Mouse (Mus musculus) heart, embryonic 16.5 days (tissue): Measurements from ENCODE around the gene Usp12. TPM values are rescaled to one million over a fixed set of nuclear protein-coding genes. Genes with fewer than 3 reads are reported as not detected.

Source experiments
- ATAC-seq: fragments of 200-750 bp; cut with Nextera tagmentation; replicated peaks from 2 replicates; pipeline ENCODE4 v1.8.0; 2017; ENCODE audit warnings: moderate number of reproducible peaks; ENCODE audit not compliant: insufficient read depth, low FRiP score; ENCODE audit errors: extremely low read depth
- H3K27ac ChIP-seq: fragments of 300-500 bp; sonication (generic); 2 replicates; pipeline ENCODE4 v1.5.1; 2014; ENCODE audit warnings: mild to moderate bottlenecking, low read length, control low read depth, moderate library complexity
- H3K27me3 ChIP-seq: fragments of 300-500 bp; sonication (generic); 2 replicates; pipeline ENCODE4 v1.6.1; 2014; ENCODE audit warnings: low read length, mixed read lengths; ENCODE audit not compliant: control insufficient read depth, insufficient read depth
- H3K36me3 ChIP-seq: fragments of 300-500 bp; sonication (generic); 2 replicates; pipeline ENCODE4 v1.6.1; 2014; ENCODE audit not compliant: control insufficient read depth, insufficient read depth
- H3K4me1 ChIP-seq: fragments of 300-500 bp; sonication (generic); 2 replicates; pipeline ENCODE4 v1.6.1; 2014; ENCODE audit warnings: low read length, mixed read lengths; ENCODE audit not compliant: control insufficient read depth, insufficient read depth
- H3K4me2 ChIP-seq: fragments of 300-500 bp; sonication (generic); 2 replicates; pipeline ENCODE4 v1.6.1; 2014; ENCODE audit warnings: low read depth, mild to moderate bottlenecking, control low read depth, low read length
- H3K4me3 ChIP-seq: fragments of 300-500 bp; sonication (generic); 2 replicates; pipeline ENCODE4 v1.5.1; 2014; ENCODE audit warnings: mild to moderate bottlenecking, control low read depth, low read length
- H3K9ac ChIP-seq: fragments of 300-500 bp; sonication (generic); 2 replicates; pipeline ENCODE4 v1.6.1; 2014; ENCODE audit warnings: low read length, control low read depth
- H3K9me3 ChIP-seq: fragments of 300-500 bp; sonication (generic); replicated peaks from 2 replicates; pipeline ENCODE4 v1.6.1; 2016; ENCODE audit warnings: low read length; ENCODE audit not compliant: control insufficient read depth
- WGBS: fragments of 180-500 bp; shearing (Covaris S2); extraction: QIAGEN DNeasy Blood & Tissue Kit; methylation state at CpG from one replicate; pipeline ENCODE4 v1.1.7; 2014; 5-methylcytosine and 5-hydroxymethylcytosine counted together
- polyA plus RNA-seq: library from polyadenylated mRNA; unstranded; fragments of >200 nt; fragmentation: Nextera tagmentation; extraction: Ambion mirVana; gene quantifications from 2 replicates; pipeline ENCODE4 v1.2.1, GENCODE M21; 2015

The Usp12 gene
- polyA plus RNA-seq, 1 experiment from 2014 or later: 10.1 TPM

DNA sequence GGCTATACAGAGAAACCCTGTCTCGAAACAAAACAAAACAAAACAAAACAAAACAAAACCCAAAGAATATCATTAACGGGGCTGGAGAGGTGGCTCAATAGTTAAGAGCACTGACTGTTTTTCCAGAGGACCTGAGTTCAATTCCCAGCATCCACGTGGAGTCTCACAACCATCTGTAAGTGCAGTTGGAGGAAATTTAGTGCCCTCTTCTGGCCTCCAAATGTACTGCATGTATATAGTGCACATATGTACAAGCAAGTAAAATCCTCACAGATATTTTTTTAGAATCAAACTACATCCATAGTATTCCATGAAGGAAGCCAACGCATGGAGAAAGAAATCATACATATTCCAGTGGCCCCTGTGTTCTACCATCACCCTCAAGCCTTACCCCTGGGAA lies 18.6 kb upstream of the Usp12 start:
- H3K27me3 ChIP-seq: no peaks in the 10 kb centered on the region
- H3K4me1 ChIP-seq: no peaks in the 10 kb centered on the region
- 80% methylated on average over 4 of the region's 4 CpGs for WGBS
- ATAC-seq: no peak
- H3K4me2 ChIP-seq: no peak overlapping the region
- H3K9ac ChIP-seq: no peak overlapping the region
- H3K36me3 ChIP-seq: no peaks in the 10 kb centered on the region
- H3K27ac ChIP-seq: no peak overlapping the region
- H3K9me3 ChIP-seq: no peaks in the 10 kb centered on the region
- H3K4me3 ChIP-seq: no peak overlapping the region

DNA sequence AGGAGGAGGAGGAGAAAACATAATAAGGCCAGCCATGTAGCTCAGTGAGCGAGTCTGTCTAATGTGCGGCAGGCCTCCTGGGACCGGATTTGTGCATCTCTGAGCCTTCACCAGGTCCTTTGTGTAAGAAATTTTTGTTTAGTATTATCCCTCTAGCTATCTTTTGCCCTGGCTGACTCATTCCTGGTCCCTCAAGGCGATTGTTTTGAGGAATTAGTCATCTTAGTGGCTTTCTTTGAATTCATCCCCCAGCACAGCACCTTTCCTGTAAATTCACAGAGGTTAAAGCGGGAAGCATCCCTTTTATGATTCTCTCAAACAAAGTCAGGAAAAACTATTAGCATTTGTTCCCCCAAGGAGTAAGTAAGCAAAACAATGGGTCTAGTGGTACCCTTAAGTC lies 18.1 kb upstream of the Usp12 start:
- no peak overlapping the region for H3K9ac ChIP-seq
- H3K9me3 ChIP-seq: no peaks in the 10 kb centered on the region
- no peak overlapping the region for H3K4me2 ChIP-seq
- WGBS: 83% methylated on average over 5 of the region's 5 CpGs
- no peak overlapping the region for H3K27ac ChIP-seq
- no peaks in the 10 kb centered on the region for H3K4me1 ChIP-seq
- H3K4me3 ChIP-seq: no peak overlapping the region
- no peak for ATAC-seq
- no peaks in the 10 kb centered on the region for H3K27me3 ChIP-seq
- no peaks in the 10 kb centered on the region for H3K36me3 ChIP-seq

DNA sequence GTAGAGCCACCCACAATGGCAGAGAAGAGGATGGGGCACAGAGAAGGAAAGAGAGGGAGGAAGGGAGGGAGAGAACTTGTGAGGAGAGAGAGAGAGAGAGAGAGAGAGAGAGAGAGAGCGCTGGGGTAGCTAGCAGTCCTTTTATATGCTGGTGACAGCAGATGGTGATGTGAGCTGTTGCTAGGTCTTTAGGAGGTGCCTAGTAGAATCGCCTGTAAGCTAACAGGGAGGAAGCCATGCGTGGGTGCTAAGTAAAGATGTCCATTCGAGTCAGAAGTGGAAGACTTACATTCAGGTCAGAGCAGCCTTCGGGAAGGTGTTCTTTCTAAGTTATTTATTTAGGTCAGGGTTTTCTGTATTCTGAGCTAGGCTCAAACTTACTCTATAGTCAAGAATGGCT lies 15.1 kb upstream of the Usp12 start:
- Histone ChIP-seq H3K9me3 (no peaks in the 10 kb centered on the region), H3K36me3 (no peaks in the 10 kb centered on the region), H3K4me1 (peaks cover 2% of the 10 kb centered on the region; the same call in 1 of the 2 replicates), H3K27ac (no peak overlapping the region), H3K9ac (no peak overlapping the region), H3K27me3 (no peaks in the 10 kb centered on the region), H3K4me3 (no peak overlapping the region), H3K4me2 (no peak overlapping the region)
- 67% methylated on average over 5 of the region's 5 CpGs for WGBS
- ATAC-seq: no peak

DNA sequence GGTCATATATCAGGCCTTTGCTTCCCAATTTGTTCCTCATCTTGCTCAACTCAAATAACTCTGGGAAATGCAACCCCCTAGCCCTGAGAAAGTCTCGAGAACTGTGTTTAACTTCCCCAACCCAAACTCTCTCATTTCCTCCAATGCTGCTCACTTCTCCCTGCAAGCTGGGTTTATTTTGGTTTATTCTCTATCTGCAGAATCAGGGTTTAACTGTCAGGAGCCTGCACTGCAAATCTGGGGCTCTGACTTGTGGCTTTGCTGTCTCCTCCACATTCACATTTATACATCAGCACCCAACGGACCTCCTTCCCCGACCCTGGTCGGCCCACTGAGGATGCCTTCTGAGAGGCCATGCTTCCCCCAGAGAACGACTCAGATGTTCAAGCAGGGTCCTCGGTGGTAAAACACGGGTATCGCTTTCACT lies 11.2 kb upstream of the Usp12 start:
- Histone ChIP-seq H3K27ac (no peak overlapping the region), H3K4me2 (no peak overlapping the region), H3K9ac (no peak overlapping the region), H3K27me3 (no peaks in the 10 kb centered on the region), H3K36me3 (no peaks in the 10 kb centered on the region), H3K9me3 (peaks cover 5% of the 10 kb centered on the region), H3K4me3 (no peak overlapping the region), H3K4me1 (peaks cover 2% of the 10 kb centered on the region; the same call in 1 of the 2 replicates)
- WGBS: 69% methylated on average over 8 of the region's 8 CpGs
- ATAC-seq: no peak

DNA sequence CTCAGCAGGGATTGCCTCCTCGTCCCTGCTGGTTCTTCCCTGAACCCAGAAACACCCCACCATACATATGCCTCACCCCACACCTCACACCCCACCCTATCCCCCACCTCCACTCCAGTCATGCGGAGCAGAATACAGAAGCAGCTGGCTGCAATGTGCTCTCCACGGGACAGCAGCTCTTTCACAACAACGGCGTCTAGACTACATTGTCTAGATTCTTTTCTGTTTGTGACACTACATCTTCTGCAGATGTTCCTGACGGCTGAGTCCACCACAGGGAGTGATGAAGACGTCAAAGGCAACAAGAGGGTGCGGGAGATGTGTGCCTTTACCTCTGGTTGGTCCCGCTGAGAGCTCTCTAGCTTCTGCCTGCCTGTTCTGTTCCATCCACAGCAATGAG lies 3.2 kb upstream of the Usp12 start:
- no peak for ATAC-seq
- peaks cover 5% of the 10 kb centered on the region for H3K9me3 ChIP-seq
- H3K27ac ChIP-seq: no peak overlapping the region
- H3K36me3 ChIP-seq: no peaks in the 10 kb centered on the region
- no peak overlapping the region for H3K4me3 ChIP-seq
- no peak overlapping the region for H3K4me2 ChIP-seq
- H3K9ac ChIP-seq: no peak overlapping the region
- H3K27me3 ChIP-seq: no peaks in the 10 kb centered on the region
- peaks cover 7% of the 10 kb centered on the region for H3K4me1 ChIP-seq
- 47% methylated on average over 9 of the region's 9 CpGs for WGBS

DNA sequence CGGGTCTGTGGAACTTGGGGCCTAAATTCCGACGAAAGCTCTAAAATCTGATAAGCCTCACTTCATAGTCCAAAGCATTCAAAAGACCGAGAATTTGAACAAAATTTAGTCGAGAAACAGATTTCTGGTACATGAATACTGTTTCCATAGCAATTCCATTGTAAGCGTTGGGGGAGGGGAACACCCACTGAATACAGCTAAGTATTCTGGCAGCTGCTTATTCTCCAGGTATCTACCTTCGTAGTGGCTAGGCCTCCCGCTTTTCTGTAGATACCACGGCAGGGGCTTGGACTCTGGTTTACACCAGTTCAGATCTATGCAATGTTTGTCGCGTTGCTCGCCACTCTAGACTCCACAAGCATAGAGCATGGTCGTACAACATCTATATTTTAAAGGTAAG lies 922 bp upstream of the Usp12 start:
- no peak for ATAC-seq
- Histone ChIP-seq H3K9me3 (no peaks in the 10 kb centered on the region), H3K4me3 (no peak overlapping the region), H3K4me2 (no peak overlapping the region), H3K9ac (no peak overlapping the region), H3K27ac (no peak overlapping the region), H3K27me3 (no peaks in the 10 kb centered on the region), H3K4me1 (peaks cover 23% of the 10 kb centered on the region), H3K36me3 (no peaks in the 10 kb centered on the region)
- WGBS: 73% methylated on average over 13 of the region's 13 CpGs

DNA sequence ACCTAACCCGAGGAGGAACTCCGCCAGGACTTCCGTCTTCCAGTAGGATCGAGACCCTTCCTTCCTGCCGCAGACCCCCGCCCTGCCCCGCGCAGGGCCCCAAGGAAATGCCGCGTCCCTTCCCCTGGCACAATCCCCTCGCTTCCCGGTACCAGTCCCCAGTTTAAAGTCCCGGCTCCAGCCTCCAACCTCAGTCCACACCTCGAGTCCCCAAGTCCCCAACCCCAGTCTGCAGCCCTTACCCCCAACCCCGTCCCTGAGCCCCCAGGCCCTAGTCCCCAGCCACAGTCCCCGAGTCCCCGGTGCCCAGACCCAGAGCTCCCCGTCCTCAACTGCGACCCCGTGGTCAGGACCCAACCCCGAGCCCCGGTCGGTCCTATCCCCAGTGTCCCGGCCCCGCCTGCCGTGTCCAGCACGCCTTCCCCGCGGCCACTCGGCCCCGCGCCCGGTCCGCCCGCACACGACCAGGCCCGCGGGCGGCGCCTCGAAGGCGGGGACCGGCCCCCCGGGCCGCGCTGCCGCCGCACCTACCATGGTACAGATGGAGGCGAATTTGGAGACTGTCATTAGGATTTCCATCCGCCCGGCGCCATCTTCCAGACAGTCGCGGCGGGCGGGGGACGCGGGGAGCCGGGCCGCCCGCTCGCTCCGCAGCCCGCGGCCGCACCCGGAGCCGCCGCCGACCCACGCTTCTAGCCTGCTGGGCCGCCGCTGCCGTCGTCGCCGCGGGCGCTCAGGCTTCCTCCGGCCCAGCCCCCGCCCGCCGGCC lies 538 bp downstream of the Usp12 start:
- peak; percentile 34 for ATAC-seq
- WGBS: under 1% methylated on average over 79 of the region's 83 CpGs

DNA sequence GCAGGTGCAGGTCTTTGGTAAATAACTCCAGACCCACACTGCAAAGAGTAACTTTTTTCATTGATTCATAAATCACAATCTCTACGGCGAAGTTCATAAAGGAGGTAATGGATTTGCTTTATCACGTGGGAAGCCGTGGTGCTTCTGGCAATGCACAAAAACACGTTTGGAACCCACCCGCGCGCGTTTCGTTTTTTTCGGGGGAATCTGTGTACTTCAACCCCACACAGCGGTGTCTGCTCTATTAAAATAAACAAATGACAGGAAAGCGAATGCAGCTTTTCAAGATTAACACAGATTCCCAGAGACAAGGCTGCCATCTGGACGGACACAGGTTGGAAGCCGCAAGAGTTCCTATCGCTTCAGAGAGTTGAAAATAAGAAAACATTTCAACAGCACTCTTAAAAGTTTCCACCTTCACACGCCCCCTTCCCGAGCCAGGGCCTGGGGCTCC lies 1.1 kb downstream of the Usp12 start:
- Histone ChIP-seq H3K4me3 (peak overlapping the region; percentile 89), H3K27ac (peak overlapping the region; percentile 88), H3K4me2 (peak overlapping the region; percentile 80), H3K9me3 (no peaks in the 10 kb centered on the region), H3K27me3 (no peaks in the 10 kb centered on the region), H3K9ac (peak overlapping the region; percentile 93), H3K4me1 (peaks cover 23% of the 10 kb centered on the region), H3K36me3 (no peaks in the 10 kb centered on the region)
- ATAC-seq: no peak
- WGBS: 4% methylated on average over 18 of the region's 18 CpGs

More for the DNA sequence above, 538 bp downstream of the Usp12 start:
- Histone ChIP-seq H3K36me3 (no peaks in the 10 kb centered on the region), H3K9ac (peak overlapping the region; percentile 93), H3K4me3 (peak overlapping the region; percentile 89), H3K9me3 (no peaks in the 10 kb centered on the region), H3K27ac (peak overlapping the region; percentile 88), H3K4me1 (peaks cover 23% of the 10 kb centered on the region), H3K4me2 (peak overlapping the region; percentile 80), H3K27me3 (no peaks in the 10 kb centered on the region)

DNA sequence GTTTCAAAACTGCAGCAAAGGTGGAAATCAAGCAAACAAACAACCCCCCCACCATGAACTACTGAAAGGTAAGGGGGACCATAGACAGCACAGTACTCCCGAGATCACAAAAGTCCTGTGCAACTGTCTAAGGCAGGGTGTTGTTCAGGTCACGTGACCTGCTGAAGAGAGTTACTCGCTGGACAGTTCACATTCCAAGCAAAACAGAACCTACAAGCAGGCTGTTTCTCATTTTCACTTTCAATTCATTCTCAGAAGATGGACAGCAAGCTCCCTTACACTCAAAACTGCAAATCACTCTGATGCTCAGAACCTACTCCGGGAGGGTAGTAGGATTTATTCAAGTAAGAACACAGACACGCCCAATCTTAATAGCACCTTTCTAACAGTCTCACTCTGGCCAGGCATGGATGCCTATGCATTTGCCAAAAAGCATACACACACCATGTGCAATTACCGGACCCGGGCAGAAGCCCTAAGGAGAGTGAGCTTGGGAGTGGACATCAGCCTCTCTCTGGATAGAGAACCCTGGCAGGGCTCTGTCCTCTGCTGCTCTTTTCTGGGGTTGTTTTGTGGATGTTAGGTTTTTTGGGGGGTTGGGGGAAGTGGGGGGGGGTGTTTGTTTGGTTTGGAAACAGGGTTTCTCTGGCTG lies 2.5 kb downstream of the Usp12 start:
- no peaks in the 10 kb centered on the region for H3K36me3 ChIP-seq
- H3K4me1 ChIP-seq: peaks cover 23% of the 10 kb centered on the region
- no peaks in the 10 kb centered on the region for H3K27me3 ChIP-seq
- H3K9ac ChIP-seq: no peak overlapping the region
- peak overlapping the region; percentile 2; the same call in 1 of the 2 replicates for H3K4me2 ChIP-seq
- 59% methylated on average over 7 of the region's 7 CpGs for WGBS
- no peak overlapping the region for H3K4me3 ChIP-seq
- ATAC-seq: no peak
- no peak overlapping the region for H3K27ac ChIP-seq
- no peaks in the 10 kb centered on the region for H3K9me3 ChIP-seq
